Mouse (Mus musculus): ENCODE results near the gene Sytl5. TPM values are rescaled to one million over a fixed set of nuclear protein-coding genes. Genes with fewer than 3 reads are reported as not detected.

Sytl5 gene
- 1 to 10 TPM; 1.8 to 3.4 TPM for total RNA-seq (2021)

DNA sequence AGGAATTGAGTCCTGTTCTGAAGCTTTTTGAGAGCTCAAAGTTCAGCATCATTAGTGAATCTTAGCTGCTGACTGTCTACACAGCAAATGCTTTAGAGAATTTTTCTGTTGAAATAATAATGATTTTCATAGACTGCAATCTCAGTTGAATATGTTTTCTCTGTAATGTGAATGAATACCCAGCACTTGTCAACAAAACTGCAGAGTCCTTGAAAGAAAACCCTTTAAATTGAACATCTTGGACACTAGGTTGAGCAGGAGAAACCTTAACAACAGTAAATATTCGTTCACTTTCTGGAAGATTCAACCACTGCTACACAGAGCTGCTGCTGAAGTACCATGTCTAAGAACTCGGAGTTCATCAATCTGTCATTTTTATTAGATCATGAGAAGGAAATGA is at the start of gene Sytl5:
Sytl5 (plus strand) TSS at position 301 of the 400 bp plus-strand sequence.
- intact Hi-C loops (cut with DNase I), result no loop called here
- no peak for DNase-seq

DNA sequence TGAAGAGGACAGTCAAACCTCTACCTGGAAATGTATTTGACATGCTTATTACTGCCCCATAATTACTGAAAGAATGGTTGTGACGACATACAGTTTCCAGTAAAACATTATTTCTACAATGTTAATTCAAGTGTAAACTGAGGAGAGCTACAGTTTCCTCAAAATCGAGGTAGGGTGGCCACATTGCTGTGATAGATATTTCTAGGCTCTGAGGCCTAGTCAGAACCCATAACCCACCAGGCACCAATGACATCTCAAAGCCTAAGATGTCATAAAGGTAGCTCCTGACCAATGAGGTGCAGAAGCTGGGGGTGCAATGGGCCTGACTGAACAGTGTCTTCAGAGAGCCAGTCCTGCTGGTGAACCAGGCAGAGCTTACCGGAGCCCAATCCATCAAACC is 38.8 kb upstream of the Sytl5 start, which contains the start of gene Hypm:
Hypm (plus strand) TSS at position 301 of the 400 bp plus-strand sequence.
- DNase-seq, result no peak
- intact Hi-C loops (cut with DNase I), result no loop called here

DNA sequence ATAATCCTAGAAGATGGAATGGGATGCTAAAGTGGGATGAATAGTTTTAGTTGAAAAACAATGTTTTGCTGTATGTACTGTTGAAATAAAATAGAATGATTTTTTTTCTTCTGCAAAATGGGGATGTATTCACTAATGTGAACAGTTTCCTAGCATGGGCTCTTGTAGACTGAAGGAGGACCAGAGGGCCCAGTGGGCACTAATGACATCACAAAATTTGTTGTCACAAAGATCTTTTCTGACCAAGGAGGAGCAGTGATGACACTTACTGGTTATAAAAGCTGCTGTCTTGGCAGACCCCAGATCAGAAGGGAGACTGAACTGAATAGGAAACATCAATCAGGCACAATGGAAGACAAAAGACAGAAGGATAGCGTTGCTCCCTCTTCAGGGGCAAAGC is 36.0 kb upstream of the Sytl5 start, which contains the start of gene H2al3:
H2al3 (plus strand) TSS at position 301 of the 400 bp plus-strand sequence.
- intact Hi-C loops (cut with DNase I), result no loop called here
- DNase-seq, result no peak

DNA sequence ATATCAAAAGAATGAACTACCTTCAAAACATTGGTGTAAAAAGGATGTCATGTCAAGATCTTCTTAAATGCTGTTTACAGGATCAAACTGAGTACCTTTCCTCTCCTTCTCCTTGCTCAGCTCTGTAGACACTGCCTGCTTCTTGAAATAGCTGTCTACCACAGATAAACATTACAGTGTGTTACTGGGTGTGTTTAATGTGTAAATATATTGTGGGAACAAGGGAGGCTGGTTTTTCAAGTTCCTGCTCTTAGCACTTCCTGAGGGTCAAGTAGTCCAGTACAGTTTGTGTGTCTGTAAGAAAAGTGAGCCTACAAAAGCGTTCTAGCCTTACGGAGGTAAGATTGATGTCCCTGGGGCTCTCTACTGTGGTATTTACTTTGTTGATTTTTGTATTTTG is 23.6 kb upstream of the Sytl5 start:
- intact Hi-C loops (cut with DNase I), result no loop called here

DNA sequence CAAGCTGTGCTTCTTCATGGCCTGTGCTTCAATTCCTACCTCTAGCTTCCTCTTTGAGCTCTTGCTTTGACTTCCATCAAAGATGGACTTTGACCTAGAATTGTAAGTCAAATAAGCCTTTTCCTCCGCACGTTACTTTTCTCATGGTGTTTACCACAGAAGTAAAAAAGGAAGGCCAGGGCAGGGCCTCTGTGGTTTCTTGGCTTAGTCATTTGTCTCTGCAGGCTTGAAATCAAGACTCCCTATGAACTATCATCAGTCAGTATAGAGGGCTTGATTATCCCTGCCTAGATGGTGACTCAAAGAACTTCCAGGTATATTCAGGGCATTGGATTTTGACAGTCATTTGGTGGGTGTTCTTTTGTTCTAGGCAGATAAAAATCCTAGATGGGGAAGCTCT is 9.9 kb upstream of the Sytl5 start:
- intact Hi-C loops (cut with DNase I), result no loop called here
- no peak for DNase-seq

More for the DNA sequence above, 23.6 kb upstream of the Sytl5 start:
- DNase-seq, result no peak

DNA sequence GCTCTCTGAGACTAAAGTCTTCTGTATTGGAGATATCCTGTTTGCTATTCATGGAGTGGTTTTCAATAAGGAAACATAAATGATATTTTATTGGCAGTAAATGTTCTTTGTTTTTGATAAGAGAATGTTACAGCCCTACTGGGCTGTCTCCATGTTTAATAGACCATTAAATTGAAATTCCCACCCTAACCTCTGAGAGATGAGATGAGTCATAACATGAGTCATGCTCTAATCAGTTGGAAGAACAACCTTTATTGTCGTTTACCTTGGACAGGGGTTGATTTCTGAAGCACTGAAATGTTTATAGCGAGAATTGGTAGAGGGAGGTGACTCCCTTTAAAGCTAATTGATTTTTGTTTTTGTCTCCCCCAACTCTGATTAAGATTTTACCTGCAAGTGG is 24.1 kb downstream of the Sytl5 start:
- no peak for DNase-seq
- intact Hi-C loops (cut with DNase I), result no loop called here

DNA sequence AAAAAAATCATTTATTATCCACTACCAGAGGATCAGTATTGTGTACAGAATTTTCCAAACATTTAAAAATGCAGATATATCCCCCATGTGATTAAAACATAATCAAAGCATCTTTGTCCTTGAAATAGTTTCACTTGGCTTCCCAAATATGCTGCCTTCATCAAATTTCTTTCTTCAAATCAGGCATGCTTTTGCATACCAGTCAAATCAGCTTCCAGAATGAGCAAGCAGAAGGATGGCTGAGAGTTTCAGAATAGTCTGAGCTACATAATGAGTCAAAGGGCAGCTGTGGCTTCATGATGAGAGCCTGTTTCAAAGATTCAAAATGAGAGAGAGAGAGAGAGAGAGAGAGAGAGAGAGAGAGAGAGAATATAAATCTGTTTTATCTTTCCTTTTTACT is 48.4 kb downstream of the Sytl5 start:
- no peak for DNase-seq
- intact Hi-C loops (cut with DNase I), result no loop called here

DNA sequence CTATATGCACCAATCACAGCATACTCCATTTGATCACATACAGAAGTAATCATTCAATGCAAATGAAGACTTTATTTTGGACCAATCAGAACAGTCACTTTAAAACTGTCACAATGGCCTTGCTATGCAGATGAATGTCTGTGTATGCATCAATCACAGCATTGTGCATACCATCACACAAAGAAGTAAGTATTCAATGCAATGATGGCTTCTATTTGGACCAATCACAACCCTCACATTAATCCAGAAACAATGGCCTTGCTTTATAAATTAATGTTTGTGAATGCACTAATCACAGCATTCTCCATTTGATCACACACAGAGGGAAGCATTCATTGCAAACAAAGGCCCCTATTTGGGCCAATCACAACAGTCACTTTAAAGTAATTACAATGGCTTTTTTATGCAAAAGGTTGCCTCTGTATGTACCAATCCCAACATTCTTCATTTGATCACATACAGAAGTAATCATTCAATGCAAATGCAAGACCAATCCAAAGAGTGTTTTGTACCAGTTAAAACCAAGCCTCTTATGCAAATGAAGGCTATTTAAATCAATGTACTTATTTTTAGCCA is 98.8 kb downstream of the Sytl5 start:
- DNase-seq, result no peak
- intact Hi-C loops (cut with DNase I), result no loop called here

DNA sequence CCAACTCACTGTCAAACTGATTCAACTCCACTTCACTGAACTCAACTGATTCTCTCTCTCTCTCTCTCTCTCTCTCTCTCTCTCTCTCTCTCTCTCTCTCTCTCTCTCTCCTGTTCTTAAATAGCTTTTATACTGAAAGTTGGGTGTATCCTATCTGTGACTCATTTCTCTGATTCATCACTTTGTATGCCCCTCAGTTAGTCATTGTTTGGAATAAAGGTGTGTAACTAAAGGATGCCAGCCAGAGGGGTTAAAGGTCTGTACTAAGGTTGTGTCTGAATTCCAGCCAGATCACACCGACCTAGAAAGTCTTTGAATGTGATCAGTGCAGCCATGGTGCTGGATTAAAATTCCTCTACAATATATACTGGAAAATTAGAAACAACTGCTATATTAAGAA is 115.3 kb downstream of the Sytl5 start:
- intact Hi-C loops (cut with DNase I), result no loop called here
- no peak for DNase-seq

DNA sequence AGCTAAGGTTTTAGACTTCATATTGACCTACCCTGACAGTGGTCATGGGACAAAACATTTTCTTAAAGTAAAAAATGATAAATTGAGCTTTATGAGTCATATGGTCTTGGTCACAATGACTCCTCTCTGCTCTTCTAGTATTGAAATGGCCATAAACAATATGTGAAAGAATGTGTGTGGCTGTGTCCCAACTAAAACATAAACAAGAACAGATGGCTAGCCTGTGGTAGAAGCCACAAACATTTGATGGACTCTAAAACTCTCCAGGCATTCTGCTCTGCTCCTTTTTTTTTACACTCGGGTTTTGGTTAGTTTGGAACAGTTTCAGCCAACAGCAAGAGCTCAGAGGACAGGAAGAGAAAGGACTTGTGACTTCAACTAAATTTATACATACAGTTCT is 120.5 kb downstream of the Sytl5 start:
- no peak for DNase-seq
- intact Hi-C loops (cut with DNase I), result no loop called here

DNA sequence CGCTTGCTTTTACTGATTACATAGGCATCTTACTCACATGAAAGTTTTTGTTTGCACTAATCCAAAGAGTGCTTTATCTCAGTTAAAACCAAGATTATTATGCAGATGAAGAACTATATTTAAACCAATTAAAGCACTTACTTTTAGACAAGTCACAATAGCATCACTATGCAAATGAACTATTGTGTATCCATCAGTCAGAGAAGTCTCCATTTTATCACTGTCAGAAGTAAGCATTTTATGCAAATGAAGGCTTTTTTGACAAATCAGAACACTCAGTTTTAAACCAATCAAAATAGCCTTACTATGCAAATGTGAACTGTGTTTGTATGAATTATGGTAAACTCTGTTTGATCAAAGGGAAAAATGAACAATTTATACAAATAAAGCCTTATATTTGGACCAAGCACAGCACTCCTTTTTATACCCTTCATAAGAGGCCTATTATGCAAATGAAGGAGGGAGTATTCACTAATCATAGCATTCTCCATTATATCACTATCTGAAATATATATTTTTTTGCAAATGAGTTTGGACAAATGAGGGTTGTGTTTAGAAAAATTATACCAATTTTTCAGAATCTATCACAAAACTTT is 122.4 kb downstream of the Sytl5 start:
- intact Hi-C loops (cut with DNase I), result no loop called here
- DNase-seq, result no peak

DNA sequence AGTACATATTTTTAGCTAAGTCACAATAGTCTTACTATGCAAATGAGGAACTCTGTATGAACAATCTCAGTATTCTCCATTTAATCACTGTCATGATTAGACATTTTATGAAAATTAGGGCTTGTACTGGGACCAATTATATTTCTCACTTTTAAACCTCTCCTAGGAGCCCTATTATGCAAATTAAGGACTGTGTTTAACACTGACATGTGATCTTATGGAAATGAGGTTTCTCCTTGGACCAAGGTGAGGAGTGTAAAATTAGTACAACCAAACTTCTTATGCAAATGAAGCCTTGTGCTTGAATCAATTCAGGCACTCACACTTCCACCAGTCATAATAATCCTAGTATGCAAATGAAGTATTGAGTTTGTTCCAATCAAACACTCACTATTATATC is 124.8 kb downstream of the Sytl5 start:
- no peak for DNase-seq
- intact Hi-C loops (cut with DNase I), result no loop called here

DNA sequence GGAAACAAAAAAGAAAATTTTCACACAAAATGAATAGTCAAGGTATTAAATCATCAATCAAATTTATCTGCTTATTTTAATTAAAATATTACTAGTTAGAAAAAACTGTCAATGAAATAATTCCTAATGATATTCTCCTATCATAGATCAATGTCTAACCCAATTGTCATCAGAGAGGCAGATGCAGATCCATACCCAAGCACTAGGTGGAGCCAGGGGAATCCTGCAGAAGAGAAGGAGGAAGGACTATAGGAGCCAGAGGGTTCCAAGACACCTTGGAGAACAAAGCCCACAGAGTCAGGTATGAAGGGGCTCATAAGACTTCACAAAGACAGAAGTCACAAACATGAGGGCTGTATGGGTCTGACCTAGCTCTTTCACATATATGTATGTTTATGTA is 149.2 kb downstream of the Sytl5 start:
- intact Hi-C loops (cut with DNase I), result no loop called here
- DNase-seq, result peak; percentile 1

Other genes with a start within 250 kb of the Sytl5 start
- 10 to 100 TPM; 50.7 to 55.0 TPM for gene Dynlt3, start 222.6 kb upstream of the Sytl5 start, total RNA-seq (2021)
- not detected for gene Hypm, start 38.7 kb upstream of the Sytl5 start, total RNA-seq (2021)
- not detected for gene H2al3, start 35.9 kb upstream of the Sytl5 start, total RNA-seq (2021)
- 1 to 10 TPM; 2.1 to 2.2 TPM for gene Srpx, start 232.1 kb downstream of the Sytl5 start, total RNA-seq (2021)

All from left cerebral cortex, postnatal 4 days (tissue).